9 mouse cellular contexts compared by ENCODE assay signal in the genomic region with DNA sequence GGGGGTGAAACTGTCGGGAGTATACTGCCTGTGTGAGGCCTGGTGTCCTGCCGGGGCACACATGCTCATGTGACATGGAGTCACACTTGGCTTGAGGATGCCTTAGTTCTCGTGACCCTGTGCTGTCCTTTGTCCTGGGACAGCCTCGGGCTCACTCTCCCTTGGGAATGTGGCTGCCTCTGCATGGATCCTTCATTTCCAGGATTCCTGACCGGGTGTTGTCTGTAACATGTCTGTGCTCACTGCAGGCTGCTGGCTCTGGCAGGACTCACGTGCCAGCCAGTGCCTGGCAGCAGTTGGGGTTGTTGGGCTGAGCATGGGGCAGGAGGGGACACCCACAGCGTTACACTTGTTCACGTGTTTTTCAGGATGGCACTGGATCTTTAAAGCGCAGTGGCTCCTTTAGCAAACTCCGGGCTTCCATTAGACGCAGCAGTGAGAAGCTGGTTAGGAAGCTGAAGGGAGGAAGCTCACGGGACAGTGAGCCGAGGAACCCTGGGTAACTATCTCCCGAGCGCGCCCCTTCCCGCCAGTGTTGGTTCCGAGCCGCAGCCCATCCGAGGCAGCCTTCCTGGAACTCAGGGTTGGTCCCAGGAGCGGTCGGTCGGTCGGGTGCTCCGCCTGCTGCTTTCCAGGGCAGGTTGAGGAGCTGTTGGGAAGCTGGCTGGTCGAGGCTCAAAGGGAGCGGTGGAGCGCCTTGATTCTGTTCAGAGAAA. TPM values are rescaled to one million over a fixed set of nuclear protein-coding genes. Genes with fewer than 3 reads are reported as not detected.
A peak's percentile ranks its signal among the peaks of the same experiment; 100 is the strongest.
DNase-seq lines count a peak whose midpoint lies in the region.
"Had no signal": no experiment of that assay in that cellular context is flagged by ENCODE, and none has a peak within 500 bp of the region (broad histone marks: within the 10 kb centered on the region; RNA-seq: fewer than 3 reads in every experiment).

No protein-coding gene starts in this region.

- DNase-seq in gastrocnemius, postnatal 14 days = peak; percentile 57
- no peak for DNase-seq in gastrocnemius, adult 18-20 months (ENCODE audit: low spot score)
- DNase-seq in lung, postnatal 25 days (ENCODE audit: low spot score) = peak; percentile 14
- no peak for DNase-seq in lung, postnatal 14 days
- peak; percentile 82 for DNase-seq in heart, postnatal 10 days
- DNase-seq in thymus, postnatal 4 days = no peak
- no peak for DNase-seq in right cerebral cortex, postnatal 4 days
- DNase-seq in urinary bladder, adult 18-20 months (ENCODE audit: low spot score in 2 of 2) = no peak
- DNase-seq: liver, postnatal 0 days had no signal

- intact Hi-C loops in gastrocnemius, postnatal 14 days (cut with DNase I; ENCODE audit: low total_unique reads) = no loop called here
- intact Hi-C loops in heart, postnatal 10 days (cut with DNase I) = no loop called here

RNA-seq across cellular contexts. Expression of gene Xrcc3, which starts 18.3 kb away (rescaled TPM):
- total RNA-seq in gastrocnemius, postnatal 14 days (2021) = under 1 TPM; 0.53 to 0.86 TPM
- total RNA-seq in gastrocnemius, adult 18-20 months (2021) = under 1 TPM; 0.31 to 0.32 TPM
- 1 to 10 TPM; 3.5 to 4.0 TPM for total RNA-seq in heart, postnatal 10 days (2021)

RNA-seq across cellular contexts. Expression of gene Zfyve21, which starts 18.6 kb away (rescaled TPM):
- 10 to 100 TPM; 15.1 to 18.6 TPM for total RNA-seq in gastrocnemius, postnatal 14 days (2021)
- 10 to 100 TPM; 13.6 to 15.8 TPM for total RNA-seq in gastrocnemius, adult 18-20 months (2021)
- total RNA-seq in heart, postnatal 10 days (2021) = 10 to 100 TPM; 44.5 to 53.2 TPM

RNA-seq across cellular contexts. Expression of gene Klc1, which starts 36.7 kb away (rescaled TPM):
- 10 to 100 TPM; 53.4 to 62.2 TPM for total RNA-seq in gastrocnemius, postnatal 14 days (2021)
- 10 to 100 TPM; 59.1 to 60.1 TPM for total RNA-seq in gastrocnemius, adult 18-20 months (2021)
- total RNA-seq in heart, postnatal 10 days (2021) = 100 to 1,000 TPM; 151 to 166 TPM

Comparison
In these comparisons a context has a peak if more than half of its experiments do, and no peak if none do; other contexts are left out.
1. DNase-seq: peak in gastrocnemius, postnatal 14 days (single experiment), lung, postnatal 25 days (single experiment) and heart, postnatal 10 days (2 of 2); none in gastrocnemius, adult 18-20 months (single experiment), lung, postnatal 14 days (single experiment), thymus, postnatal 4 days (single experiment), right cerebral cortex, postnatal 4 days (single experiment) and urinary bladder, adult 18-20 months (0 of 2).